Mouse (Mus musculus) neural tube, embryonic 14.5 days (tissue): ENCODE data around the gene Folr1. TPM values are rescaled to one million over a fixed set of nuclear protein-coding genes. Genes with fewer than 3 reads are reported as not detected.

Experiments
- ATAC-seq: fragments of 200-750 bp; cut with Nextera tagmentation; 2 replicates; pipeline ENCODE4 v1.8.0; 2017; ENCODE audit warnings: low read depth, mild to moderate bottlenecking, moderate TSS enrichment, moderate library complexity
- H3K27ac ChIP-seq: fragments of 300-500 bp; sonication (generic); 2 replicates; pipeline ENCODE4 v1.5.1; 2014; ENCODE audit warnings: low read depth, mild to moderate bottlenecking, control low read depth, low read length, moderate library complexity, mixed read lengths
- H3K27me3 ChIP-seq: fragments of 300-500 bp; sonication (generic); 2 replicates; pipeline ENCODE4 v1.6.1; 2014; ENCODE audit warnings: low read length; ENCODE audit not compliant: control insufficient read depth, insufficient read depth
- H3K36me3 ChIP-seq: fragments of 300-500 bp; sonication (generic); 2 replicates; pipeline ENCODE4 v1.6.1; 2014; ENCODE audit warnings: low read length, mixed read lengths; ENCODE audit not compliant: control insufficient read depth, insufficient read depth
- H3K4me1 ChIP-seq: fragments of 300-500 bp; sonication (generic); 2 replicates; pipeline ENCODE4 v1.6.1; 2014; ENCODE audit warnings: low read length; ENCODE audit not compliant: control insufficient read depth, insufficient read depth
- H3K4me2 ChIP-seq: fragments of 300-500 bp; sonication (generic); 2 replicates; pipeline ENCODE4 v1.6.1; 2014; ENCODE audit warnings: mild to moderate bottlenecking, low read depth, low read length, control low read depth
- H3K4me3 ChIP-seq: fragments of 300-500 bp; sonication (generic); 2 replicates; pipeline ENCODE4 v1.5.1; 2014; ENCODE audit warnings: low read depth, low read length, control low read depth, mixed read lengths
- H3K9ac ChIP-seq: fragments of 300-500 bp; sonication (generic); replicated peaks from 2 replicates; pipeline ENCODE4 v1.6.1; 2014; ENCODE audit warnings: low read depth, mild to moderate bottlenecking, control low read depth, low read length, mixed read lengths
- H3K9me3 ChIP-seq: fragments of 300-500 bp; sonication (generic); 2 replicates; pipeline ENCODE4 v1.6.1; 2016; ENCODE audit warnings: low read length; ENCODE audit not compliant: control insufficient read depth
- WGBS: fragments of 180-500 bp; shearing (Covaris S2); extraction: QIAGEN DNeasy Blood & Tissue Kit; methylation state at CpG from one replicate; pipeline ENCODE4 v1.1.7; 2014; 5-methylcytosine and 5-hydroxymethylcytosine counted together
- polyA plus RNA-seq: library from polyadenylated mRNA; unstranded; fragments of >200 nt; fragmentation: Nextera tagmentation; extraction: Ambion mirVana; gene quantifications from 2 replicates; pipeline ENCODE4 v1.2.1, GENCODE M21; 2014

Gene Folr1
- polyA plus RNA-seq, 1 experiment from 2014 or later: 1.4 TPM

GRCm38 (mm10) chr7:101837154-101837605 lies 33.4 kb downstream of the Folr1 start:
- H3K27ac ChIP-seq: peak overlapping the region; percentile 80
- peak overlapping the region; percentile 64 for H3K9ac ChIP-seq
- 0% methylated on average over 20 of the region's 20 CpGs for WGBS
- peak; percentile 2; the same call in 1 of the 2 replicates for ATAC-seq
- no peaks in the 10 kb centered on the region for H3K36me3 ChIP-seq
- H3K4me2 ChIP-seq: peak overlapping the region; percentile 81
- peaks cover 3% of the 10 kb centered on the region; the same call in 1 of the 2 replicates for H3K27me3 ChIP-seq
- peak overlapping the region; percentile 63 for H3K4me3 ChIP-seq
- no peaks in the 10 kb centered on the region for H3K9me3 ChIP-seq
- H3K4me1 ChIP-seq: peaks cover 21% of the 10 kb centered on the region

GRCm38 (mm10) chr7:101836271-101837153 lies 34.1 kb downstream of the Folr1 start:
- Histone ChIP-seq H3K27me3 (peaks cover 3% of the 10 kb centered on the region; the same call in 1 of the 2 replicates), H3K9me3 (no peaks in the 10 kb centered on the region), H3K4me2 (peak overlapping the region; percentile 81), H3K27ac (peak overlapping the region; percentile 80), H3K4me3 (peak overlapping the region; percentile 63), H3K4me1 (peaks cover 21% of the 10 kb centered on the region), H3K9ac (peak overlapping the region; percentile 64), H3K36me3 (no peaks in the 10 kb centered on the region)
- WGBS: under 1% methylated on average over 58 of the region's 63 CpGs
- peak; percentile 57 for ATAC-seq

GRCm38 (mm10) chr7:101835457-101836109 lies 35.0 kb downstream of the Folr1 start:
- WGBS: 44% methylated on average over 5 of the region's 5 CpGs
- peaks cover 3% of the 10 kb centered on the region; the same call in 1 of the 2 replicates for H3K27me3 ChIP-seq

GRCm38 (mm10) chr7:101834903-101835302 lies 35.7 kb downstream of the Folr1 start:
- Histone ChIP-seq H3K4me1 (peaks cover 21% of the 10 kb centered on the region), H3K27me3 (peaks cover 3% of the 10 kb centered on the region; the same call in 1 of the 2 replicates), H3K4me3 (no peak overlapping the region), H3K9me3 (no peaks in the 10 kb centered on the region), H3K4me2 (no peak overlapping the region; the same call in 1 of the 2 replicates), H3K36me3 (no peaks in the 10 kb centered on the region), H3K27ac (no peak overlapping the region), H3K9ac (no peak overlapping the region)
- 61% methylated on average over 3 of the region's 3 CpGs for WGBS
- ATAC-seq: no peak

More at GRCm38 (mm10) chr7:101835457-101836109, 35.0 kb downstream of the Folr1 start:
- Histone ChIP-seq H3K27ac (no peak overlapping the region), H3K9me3 (no peaks in the 10 kb centered on the region), H3K9ac (no peak overlapping the region), H3K4me2 (peak overlapping the region; percentile 81), H3K4me1 (peaks cover 21% of the 10 kb centered on the region), H3K4me3 (peak overlapping the region; percentile 63; the same call in 1 of the 2 replicates), H3K36me3 (no peaks in the 10 kb centered on the region)
- ATAC-seq: no peak

- 52% methylated on average over 3 of the region's 3 CpGs for WGBS
- Histone ChIP-seq H3K9me3 (no peaks in the 10 kb centered on the region), H3K4me3 (no peak overlapping the region), H3K4me1 (peaks cover 21% of the 10 kb centered on the region), H3K27me3 (peaks cover 3% of the 10 kb centered on the region; the same call in 1 of the 2 replicates), H3K36me3 (no peaks in the 10 kb centered on the region), H3K9ac (no peak overlapping the region), H3K27ac (no peak overlapping the region), H3K4me2 (no peak overlapping the region)
- ATAC-seq: peak; percentile 15; the same call in 1 of the 2 replicates
Observed at GRCm38 (mm10) chr7:101833916-101834584, 36.5 kb downstream of the Folr1 start.

- Histone ChIP-seq H3K4me1 (peaks cover 21% of the 10 kb centered on the region), H3K4me3 (no peak overlapping the region), H3K27me3 (peaks cover 3% of the 10 kb centered on the region; the same call in 1 of the 2 replicates), H3K27ac (no peak overlapping the region), H3K9ac (no peak overlapping the region), H3K36me3 (no peaks in the 10 kb centered on the region), H3K4me2 (no peak overlapping the region), H3K9me3 (no peaks in the 10 kb centered on the region)
- no peak for ATAC-seq
- WGBS: 68% methylated on average over 5 of the region's 5 CpGs
Observed at GRCm38 (mm10) chr7:101833352-101833751, 37.2 kb downstream of the Folr1 start.

- Histone ChIP-seq H3K9me3 (no peaks in the 10 kb centered on the region), H3K4me1 (peaks cover 20% of the 10 kb centered on the region), H3K4me3 (no peak overlapping the region), H3K4me2 (no peak overlapping the region), H3K36me3 (peaks cover 3% of the 10 kb centered on the region; the same call in 1 of the 2 replicates), H3K27me3 (peaks cover 3% of the 10 kb centered on the region; the same call in 1 of the 2 replicates), H3K27ac (no peak overlapping the region), H3K9ac (no peak overlapping the region)
- WGBS: 96% methylated on average over 4 of the region's 4 CpGs
- no peak for ATAC-seq
Observed at GRCm38 (mm10) chr7:101832372-101832771, 38.2 kb downstream of the Folr1 start.

- peaks cover 12% of the 10 kb centered on the region for H3K4me1 ChIP-seq
- no peak overlapping the region for H3K9ac ChIP-seq
- no peak overlapping the region for H3K4me2 ChIP-seq
- peaks cover 3% of the 10 kb centered on the region; the same call in 1 of the 2 replicates for H3K36me3 ChIP-seq
- no peak overlapping the region for H3K4me3 ChIP-seq
- H3K27ac ChIP-seq: no peak overlapping the region
- ATAC-seq: no peak
- no peaks in the 10 kb centered on the region for H3K9me3 ChIP-seq
- no peaks in the 10 kb centered on the region for H3K27me3 ChIP-seq
- WGBS: 98% methylated on average over 8 of the region's 8 CpGs
Observed at GRCm38 (mm10) chr7:101831437-101831836, 39.2 kb downstream of the Folr1 start.
